29 mouse cellular contexts compared by ENCODE assay signal in the genomic region with DNA sequence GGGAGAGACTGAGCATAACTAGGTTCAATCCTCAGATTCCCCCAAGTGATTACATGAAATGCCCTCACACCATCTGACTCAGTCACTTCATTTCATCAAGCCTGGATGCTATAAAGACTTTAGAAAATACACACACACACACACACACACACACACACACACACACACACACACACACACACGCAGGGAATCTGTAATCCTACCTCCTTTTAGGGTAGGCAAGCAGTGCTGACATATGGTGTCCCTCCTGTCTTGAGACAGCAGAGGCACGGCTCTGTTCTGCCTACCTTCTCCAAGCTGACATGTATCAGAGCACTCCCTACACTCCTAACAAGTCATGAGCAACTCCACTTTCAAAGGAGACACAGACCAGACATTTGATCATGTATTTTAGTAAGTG. TPM values are rescaled to one million over a fixed set of nuclear protein-coding genes. Genes with fewer than 3 reads are reported as not detected.
DNase-seq lines count a peak whose midpoint lies in the region; ATAC-seq and TF ChIP-seq lines count a peak whose summit lies in the region.
"Had no signal": no experiment of that assay in that cellular context is flagged by ENCODE, and none has a peak within 500 bp of the region (broad histone marks: within the 10 kb centered on the region; RNA-seq: fewer than 3 reads in every experiment).

No protein-coding gene starts in this region.

- intact Hi-C loops in heart, adult 2 months (cut with DNase I): no loop called here
- intact Hi-C loops in left cerebral cortex, postnatal 14 days (cut with DNase I): no loop called here

- peaks cover 3% of the 10 kb centered on the region; the same call in 1 of the 2 replicates for H3K36me3 ChIP-seq in heart, adult 2 months (ENCODE audit: control insufficient read depth, insufficient read depth, low read length)
- peaks cover 13% of the 10 kb centered on the region for H3K36me3 ChIP-seq in intestine, embryonic 15.5 days

- no peaks in the 10 kb centered on the region for H3K27me3 ChIP-seq in heart, adult 2 months (ENCODE audit: control insufficient read depth, insufficient read depth, low read length)
- H3K27me3 ChIP-seq in intestine, embryonic 15.5 days (replicated peaks): no peaks in the 10 kb centered on the region
- H3K27me3 ChIP-seq: embryonic facial prominence, embryonic 12.5 days; forebrain, embryonic 15.5 days; hindbrain, embryonic 15.5 days; kidney, embryonic 15.5 days; neural tube, embryonic 15.5 days had no signal

- no peak overlapping the region for H3K4me2 ChIP-seq in intestine, embryonic 15.5 days (replicated peaks)
- H3K4me2 ChIP-seq: embryonic facial prominence, embryonic 12.5 days; forebrain, embryonic 15.5 days; hindbrain, embryonic 15.5 days; kidney, embryonic 15.5 days; lung, embryonic 14.5 days; neural tube, embryonic 15.5 days had no signal

- no peak overlapping the region for H3K4me3 ChIP-seq in heart, adult 2 months
- no peak overlapping the region for H3K4me3 ChIP-seq in intestine, embryonic 15.5 days (replicated peaks)
- H3K4me3 ChIP-seq: embryonic facial prominence, embryonic 12.5 days; forebrain, embryonic 10.5 days; forebrain, embryonic 15.5 days; hindbrain, embryonic 10.5 days; hindbrain, embryonic 15.5 days; kidney, embryonic 15.5 days; neural tube, embryonic 15.5 days had no signal

- ATAC-seq in intestine, embryonic 15.5 days: no peak
- ATAC-seq: forebrain, embryonic 15.5 days; inflammation-experienced regulatory T-cells, adult 6 months had no signal

- no peak for TF ChIP-seq CTCF in heart, adult 2 months (IDR thresholded peaks at IDR 0.05)
- no peak for TF ChIP-seq CTCF in brain, embryonic 14.5 days (IDR thresholded peaks at IDR 0.05; ENCODE audit: borderline replicate concordance, extremely low read depth, insufficient read depth, insufficient read length)

- no peaks in the 10 kb centered on the region for H3K9me3 ChIP-seq in intestine, embryonic 15.5 days
- H3K9me3 ChIP-seq: embryonic facial prominence, embryonic 12.5 days; forebrain, embryonic 10.5 days; forebrain, embryonic 15.5 days; hindbrain, embryonic 10.5 days; hindbrain, embryonic 15.5 days; kidney, embryonic 15.5 days; neural tube, embryonic 15.5 days had no signal

- H3K79me2 ChIP-seq in heart, adult 2 months (replicated peaks; ENCODE audit: control insufficient read depth, insufficient read depth, low read length): no peaks in the 10 kb centered on the region

- no peaks in the 10 kb centered on the region for H3K4me1 ChIP-seq in heart, adult 2 months (ENCODE audit: control insufficient read depth, insufficient read depth, low read length)
- H3K4me1 ChIP-seq in intestine, embryonic 15.5 days (replicated peaks): no peaks in the 10 kb centered on the region
- H3K4me1 ChIP-seq: embryonic facial prominence, embryonic 12.5 days; forebrain, embryonic 10.5 days; forebrain, embryonic 15.5 days; hindbrain, embryonic 10.5 days; hindbrain, embryonic 15.5 days; kidney, embryonic 15.5 days; neural tube, embryonic 15.5 days had no signal

- no peak overlapping the region for H3K9ac ChIP-seq in heart, adult 2 months (ENCODE audit: low read depth, low read length)
- H3K9ac ChIP-seq in intestine, embryonic 15.5 days: no peak overlapping the region
- H3K9ac ChIP-seq: embryonic facial prominence, embryonic 12.5 days; forebrain, embryonic 15.5 days; hindbrain, embryonic 15.5 days; kidney, embryonic 15.5 days; liver, embryonic 14.5 days; lung, embryonic 14.5 days; neural tube, embryonic 15.5 days had no signal

- H3K27ac ChIP-seq in heart, adult 2 months: no peak overlapping the region
- no peak overlapping the region for H3K27ac ChIP-seq in intestine, embryonic 15.5 days
- H3K27ac ChIP-seq: embryonic facial prominence, embryonic 12.5 days; forebrain, embryonic 10.5 days; forebrain, embryonic 15.5 days; hindbrain, embryonic 10.5 days; hindbrain, embryonic 15.5 days; kidney, embryonic 15.5 days; liver, embryonic 14.5 days; neural tube, embryonic 15.5 days had no signal

- WGBS in heart, adult 2 months: 73% methylated on average over 2 of the region's 2 CpGs
- 61% methylated on average over 2 of the region's 2 CpGs for WGBS in intestine, embryonic 15.5 days

- DNase-seq in heart, adult 11 months: peak; percentile 10
- DNase-seq in heart, adult 2 months: no peak
- DNase-seq in 3T3-L1 (ENCODE audit: low read depth, low spot score): peak; percentile 67
- DNase-seq in brain, embryonic 14.5 days (ENCODE audit: low read depth): peak; percentile 8
- peak; percentile 51 to 61 for DNase-seq in cerebellum, postnatal 14 days
- no peak for DNase-seq in left cerebral cortex, postnatal 14 days (ENCODE audit: low spot score in 2 of 2)
- DNase-seq: adrenal gland, adult 2 months; adrenal gland, postnatal 36 days; B cell, adult 2 months; heart, postnatal 14 days; kidney, adult 18-20 months; kidney, postnatal 25 days; liver; lung, embryonic 14.5 days; lung, postnatal 14 days; midbrain, embryonic 14.5 days; right cerebral cortex, adult 18-20 months; spleen, adult 18-20 months; thymus, postnatal 14 days had no signal

- no peak for TF ChIP-seq POLR2A in heart, adult 2 months (IDR thresholded peaks at IDR 0.05; ENCODE audit: insufficient read depth, low read depth, low read length)
- TF ChIP-seq POLR2A in brain, embryonic 14.5 days (IDR thresholded peaks at IDR 0.05; ENCODE audit: borderline replicate concordance, extremely low read depth, insufficient read depth, insufficient read length, poor library complexity, severe bottlenecking): no peak

- no peak for TF ChIP-seq EP300 in heart, adult 2 months (IDR thresholded peaks at IDR 0.05; ENCODE audit: insufficient read depth, low read depth, low read length)

RNA-seq across cellular contexts. Expression of gene Cwc22, which starts 32.5 kb away (rescaled TPM):
- total RNA-seq in heart, adult 2 months (2021): 10 to 100 TPM; 10.7 to 15.5 TPM
- 2.1 and 6.6 TPM in 2 replicates for polyA plus RNA-seq in heart, adult 2 months (2012; rRNA removed)
- polyA plus RNA-seq in brain, embryonic 14.5 days (2012; rRNA removed): 18.0 and 24.1 TPM in 2 replicates
- 27.3 and 29.4 TPM in 2 replicates for polyA plus RNA-seq in intestine, embryonic 15.5 days (2015; fragmentation: Nextera tagmentation; extraction: Ambion mirVana)
- total RNA-seq in left cerebral cortex, postnatal 14 days (2021): 10 to 100 TPM; 20.5 to 21.5 TPM

Comparison
In these comparisons a context has a peak if more than half of its experiments do, and no peak if none do; other contexts are left out.
1. DNase-seq: peak in heart, adult 11 months (single experiment), 3T3-L1 (single experiment), brain, embryonic 14.5 days (single experiment) and cerebellum, postnatal 14 days (2 of 2); none in heart, adult 2 months (0 of 2) and left cerebral cortex, postnatal 14 days (0 of 2).